Mouse (Mus musculus) kidney, adult 2 months (tissue): ENCODE results near the gene Plcl1.

Experiments used
- CTCF ChIP-seq: fragments of 200-500 bp; conservative IDR thresholded peaks from 2 replicates; pipeline ENCODE4 v1.5.1; 2011; ENCODE audit warnings: low read depth, mild to moderate bottlenecking, control low read depth, low read length, moderate library complexity, mixed read lengths; ENCODE audit not compliant: insufficient read depth, insufficient read length
- POLR2A ChIP-seq: fragments of 200-500 bp; IDR thresholded peaks from one replicate; pipeline ENCODE4 v1.6.1; 2011; ENCODE audit warnings: low read depth, low read length, control low read depth

- no peak for TF ChIP-seq POLR2A
- TF ChIP-seq CTCF, result no peak
These were observed 280.5 kb downstream of the Plcl1 start for GRCm38 (mm10) chr1:55686261-55686660.
